Mouse (Mus musculus) hindbrain, embryonic 10.5 days (tissue): ENCODE data around the gene Rsu1. TPM values are rescaled to one million over a fixed set of nuclear protein-coding genes. Genes with fewer than 3 reads are reported as not detected.

Experiments
- DNase-seq: peaks from one replicate; pipeline ENCODE4 v3.0.0-alpha.2; 2017; ENCODE audit warnings: low spot score
- H3K27ac ChIP-seq: fragments of 300-500 bp; sonication (generic); 2 replicates; pipeline ENCODE4 v1.5.1; 2016; ENCODE audit warnings: mild to moderate bottlenecking, moderate library complexity
- H3K27me3 ChIP-seq: fragments of 300-500 bp; sonication (generic); 2 replicates; pipeline ENCODE4 v1.6.1; 2016; ENCODE audit warnings: mild to moderate bottlenecking; ENCODE audit not compliant: poor library complexity, insufficient read depth, severe bottlenecking
- H3K36me3 ChIP-seq: fragments of 300-500 bp; sonication (generic); 2 replicates; pipeline ENCODE4 v1.6.1; 2016; ENCODE audit warnings: mild to moderate bottlenecking, moderate library complexity
- H3K4me1 ChIP-seq: fragments of 300-500 bp; sonication (generic); replicated peaks from 2 replicates; pipeline ENCODE4 v1.6.1; 2016; ENCODE audit warnings: mild to moderate bottlenecking
- H3K4me3 ChIP-seq: fragments of 300-500 bp; sonication (generic); 2 replicates; pipeline ENCODE4 v1.5.1; 2016; ENCODE audit warnings: mild to moderate bottlenecking, moderate library complexity
- H3K9me3 ChIP-seq: fragments of 300-500 bp; sonication (generic); 2 replicates; pipeline ENCODE4 v1.6.1; 2016; ENCODE audit warnings: mild to moderate bottlenecking, moderate library complexity
- WGBS: fragments of 180-500 bp; shearing (Covaris S2); methylation state at CpG from one replicate; pipeline ENCODE4 v1.1.7; 2016; 5-methylcytosine and 5-hydroxymethylcytosine counted together
- polyA plus RNA-seq: library from polyadenylated mRNA; unstranded; fragments of >200 nt; fragmentation: Nextera tagmentation; extraction: Ambion mirVana; gene quantifications from 2 replicates; pipeline ENCODE4 v1.2.1, GENCODE M21; 2016

Gene Rsu1
- polyA plus RNA-seq, 1 experiment from 2014 or later, result 71.6 TPM

GRCm38 (mm10) chr2:13240711-13241110 lies 30.5 kb downstream of the Rsu1 start:
- 0 out of 2 replicates have a peak, but pooled peaks cover 5% of the 10 kb centered on the region for H3K4me1 ChIP-seq
- DNase-seq, result no peak
- H3K27me3 ChIP-seq, result no peaks in the 10 kb centered on the region
- no peaks in the 10 kb centered on the region for H3K9me3 ChIP-seq
- no peak overlapping the region for H3K27ac ChIP-seq
- H3K36me3 ChIP-seq, result no peaks in the 10 kb centered on the region
- WGBS, result 79% methylated on average over 9 of the region's 9 CpGs
- H3K4me3 ChIP-seq, result no peak overlapping the region

DNA sequence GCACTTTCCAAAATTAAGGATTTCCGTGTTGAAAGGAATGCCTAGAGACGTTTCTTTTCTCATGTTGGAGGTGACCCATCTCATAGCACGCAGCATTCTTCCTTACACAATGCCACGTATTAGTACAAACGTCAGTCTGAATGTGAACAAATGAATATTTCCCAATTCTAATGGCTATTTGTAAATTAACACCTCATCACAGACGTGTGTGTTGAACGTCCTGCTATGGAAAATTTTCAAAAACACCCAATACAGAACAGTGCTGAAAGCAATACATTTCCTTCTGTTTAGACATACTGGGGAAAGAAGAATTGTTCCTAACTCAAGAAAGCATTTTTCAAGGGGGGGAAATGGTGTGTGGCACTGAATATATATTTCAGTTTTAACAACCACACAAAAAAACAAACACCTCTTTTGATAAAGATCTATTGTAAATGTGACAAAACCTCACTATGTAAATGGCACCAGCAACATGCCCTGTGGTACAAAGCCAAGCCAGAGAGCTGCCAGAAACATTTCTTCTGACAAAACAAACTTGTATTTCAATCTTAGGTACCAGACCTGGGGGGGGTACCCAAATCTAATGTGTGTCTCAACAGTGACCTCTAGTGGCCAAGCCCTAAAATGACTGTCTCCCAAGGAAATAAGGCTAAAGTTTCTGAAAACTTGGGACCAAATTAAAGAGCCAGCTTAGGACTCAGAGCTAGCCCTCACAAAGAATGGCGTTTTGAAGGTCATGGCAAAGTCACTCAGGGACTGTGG lies 33.9 kb downstream of the Rsu1 start:
- no peak overlapping the region for H3K4me3 ChIP-seq
- 0 out of 2 replicates have a peak, but pooled peaks cover 8% of the 10 kb centered on the region for H3K4me1 ChIP-seq
- peak; percentile 19 for DNase-seq
- H3K36me3 ChIP-seq, result no peaks in the 10 kb centered on the region
- no peaks in the 10 kb centered on the region for H3K9me3 ChIP-seq
- no peak overlapping the region for H3K27ac ChIP-seq
- 73% methylated on average over 8 of the region's 8 CpGs for WGBS
- H3K27me3 ChIP-seq, result no peaks in the 10 kb centered on the region

DNA sequence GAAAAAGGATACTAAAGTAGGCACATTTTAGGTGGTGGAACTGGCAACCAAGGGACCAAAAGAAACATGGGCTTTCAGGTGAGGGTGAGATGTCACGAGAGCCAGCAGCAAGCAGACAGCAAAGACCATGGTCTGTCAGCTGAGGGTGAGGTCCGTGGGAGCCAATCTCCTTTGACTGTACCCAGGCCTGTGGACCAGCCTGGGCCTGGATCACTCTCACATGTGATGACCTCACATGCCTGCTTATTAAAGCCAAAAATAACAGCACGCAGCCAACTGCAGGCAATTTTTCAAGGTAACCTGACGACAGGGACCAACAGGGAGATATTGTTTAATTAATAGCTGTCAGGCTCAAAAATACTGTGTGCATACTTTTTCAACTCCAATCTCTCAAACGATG lies 35.5 kb downstream of the Rsu1 start:
- Histone ChIP-seq H3K4me1 (0 out of 2 replicates have a peak, but pooled peaks cover 8% of the 10 kb centered on the region), H3K4me3 (no peak overlapping the region), H3K9me3 (no peaks in the 10 kb centered on the region), H3K27me3 (no peaks in the 10 kb centered on the region), H3K36me3 (no peaks in the 10 kb centered on the region), H3K27ac (no peak overlapping the region)
- WGBS, result 81% methylated on average over 5 of the region's 5 CpGs
- DNase-seq, result no peak

- 0 out of 2 replicates have a peak, but pooled peaks cover 4% of the 10 kb centered on the region for H3K4me1 ChIP-seq
- WGBS, result 90% methylated on average over 10 of the region's 10 CpGs
- no peaks in the 10 kb centered on the region for H3K9me3 ChIP-seq
- no peaks in the 10 kb centered on the region for H3K27me3 ChIP-seq
- DNase-seq, result no peak
- no peak overlapping the region for H3K4me3 ChIP-seq
- no peak overlapping the region for H3K27ac ChIP-seq
- H3K36me3 ChIP-seq, result no peaks in the 10 kb centered on the region
These were observed 36.4 kb downstream of the Rsu1 start for GRCm38 (mm10) chr2:13234796-13235195.

DNA sequence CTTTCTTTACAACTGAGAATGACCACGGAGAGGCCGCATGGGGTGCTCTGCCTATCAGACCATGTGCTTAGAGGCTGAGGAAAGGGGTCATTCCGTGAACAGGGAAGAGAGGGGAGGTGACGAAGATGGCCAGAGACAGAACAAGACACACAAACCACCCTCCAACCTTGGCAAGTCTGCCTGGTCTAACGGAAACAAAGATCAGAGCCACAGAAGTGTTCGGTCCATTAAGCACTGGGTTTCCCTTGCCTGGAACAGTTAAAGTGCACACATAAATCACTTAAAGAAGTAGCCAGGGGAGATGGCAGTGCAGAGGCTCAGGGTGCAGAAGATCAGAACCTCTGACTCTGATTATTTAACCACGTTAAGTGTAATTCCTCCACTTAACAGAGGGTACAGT lies 37.3 kb downstream of the Rsu1 start:
- WGBS, result 55% methylated on average over 7 of the region's 7 CpGs
- DNase-seq, result no peak
- no peaks in the 10 kb centered on the region for H3K36me3 ChIP-seq
- H3K4me1 ChIP-seq, result 0 out of 2 replicates have a peak, but pooled peaks cover 4% of the 10 kb centered on the region
- no peak overlapping the region for H3K4me3 ChIP-seq
- no peaks in the 10 kb centered on the region for H3K27me3 ChIP-seq
- H3K9me3 ChIP-seq, result no peaks in the 10 kb centered on the region
- H3K27ac ChIP-seq, result no peak overlapping the region

- H3K27ac ChIP-seq, result no peak overlapping the region
- no peak overlapping the region for H3K4me3 ChIP-seq
- H3K36me3 ChIP-seq, result no peaks in the 10 kb centered on the region
These were observed 37.9 kb downstream of the Rsu1 start for GRCm38 (mm10) chr2:13233254-13233835.

GRCm38 (mm10) chr2:13232305-13232704 lies 38.9 kb downstream of the Rsu1 start:
- 0 out of 2 replicates have a peak, but pooled peaks cover 4% of the 10 kb centered on the region for H3K4me1 ChIP-seq
- no peak overlapping the region for H3K4me3 ChIP-seq
- no peaks in the 10 kb centered on the region for H3K36me3 ChIP-seq
- no peaks in the 10 kb centered on the region for H3K9me3 ChIP-seq
- H3K27me3 ChIP-seq, result no peaks in the 10 kb centered on the region
- H3K27ac ChIP-seq, result no peak overlapping the region
- 94% methylated on average over 6 of the region's 6 CpGs for WGBS
- DNase-seq, result no peak

More at GRCm38 (mm10) chr2:13233254-13233835, 37.9 kb downstream of the Rsu1 start:
- WGBS, result 85% methylated on average over 12 of the region's 12 CpGs
- H3K27me3 ChIP-seq, result no peaks in the 10 kb centered on the region
- H3K4me1 ChIP-seq, result 0 out of 2 replicates have a peak, but pooled peaks cover 4% of the 10 kb centered on the region
- no peaks in the 10 kb centered on the region for H3K9me3 ChIP-seq
- no peak for DNase-seq

GRCm38 (mm10) chr2:13229686-13230085 lies 41.5 kb downstream of the Rsu1 start:
- 95% methylated on average over 3 of the region's 3 CpGs for WGBS
- no peak overlapping the region for H3K27ac ChIP-seq
- no peak overlapping the region for H3K4me3 ChIP-seq
- H3K4me1 ChIP-seq, result 0 out of 2 replicates have a peak, but pooled peaks cover 4% of the 10 kb centered on the region
- H3K36me3 ChIP-seq, result no peaks in the 10 kb centered on the region
- H3K9me3 ChIP-seq, result no peaks in the 10 kb centered on the region
- DNase-seq, result no peak
- H3K27me3 ChIP-seq, result no peaks in the 10 kb centered on the region

DNA sequence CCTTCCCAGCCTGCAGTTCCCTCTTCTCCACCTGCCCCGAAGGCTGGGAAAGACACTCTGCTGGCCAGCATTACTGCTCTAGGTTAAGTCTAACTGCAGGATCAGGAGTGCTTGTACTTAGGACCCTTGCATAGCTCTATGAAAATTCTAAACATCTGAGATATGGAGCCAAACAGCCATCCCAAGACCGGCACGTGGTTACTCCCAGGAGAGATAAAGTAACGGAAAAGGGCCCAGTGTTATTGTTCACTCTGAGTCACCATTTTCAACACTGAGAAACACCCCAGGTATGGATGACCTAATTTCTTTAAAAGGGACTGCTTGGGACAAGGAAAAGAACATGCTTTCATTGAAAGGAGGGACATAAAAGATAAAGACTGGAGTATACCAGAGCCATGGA lies 45.2 kb downstream of the Rsu1 start:
- H3K4me1 ChIP-seq, result no peaks in the 10 kb centered on the region
- DNase-seq, result no peak
- no peaks in the 10 kb centered on the region for H3K27me3 ChIP-seq
- WGBS, result 90% methylated on average over 4 of the region's 4 CpGs
- H3K9me3 ChIP-seq, result no peaks in the 10 kb centered on the region
- H3K4me3 ChIP-seq, result no peak overlapping the region
- no peaks in the 10 kb centered on the region for H3K36me3 ChIP-seq
- no peak overlapping the region for H3K27ac ChIP-seq

GRCm38 (mm10) chr2:13224546-13224945 lies 46.7 kb downstream of the Rsu1 start:
- no peak overlapping the region for H3K27ac ChIP-seq
- H3K27me3 ChIP-seq, result no peaks in the 10 kb centered on the region
- H3K4me1 ChIP-seq, result no peaks in the 10 kb centered on the region
- no peaks in the 10 kb centered on the region for H3K9me3 ChIP-seq
- WGBS, result 90% methylated on average over 3 of the region's 3 CpGs
- no peak overlapping the region for H3K4me3 ChIP-seq
- no peak for DNase-seq
- no peaks in the 10 kb centered on the region for H3K36me3 ChIP-seq

DNA sequence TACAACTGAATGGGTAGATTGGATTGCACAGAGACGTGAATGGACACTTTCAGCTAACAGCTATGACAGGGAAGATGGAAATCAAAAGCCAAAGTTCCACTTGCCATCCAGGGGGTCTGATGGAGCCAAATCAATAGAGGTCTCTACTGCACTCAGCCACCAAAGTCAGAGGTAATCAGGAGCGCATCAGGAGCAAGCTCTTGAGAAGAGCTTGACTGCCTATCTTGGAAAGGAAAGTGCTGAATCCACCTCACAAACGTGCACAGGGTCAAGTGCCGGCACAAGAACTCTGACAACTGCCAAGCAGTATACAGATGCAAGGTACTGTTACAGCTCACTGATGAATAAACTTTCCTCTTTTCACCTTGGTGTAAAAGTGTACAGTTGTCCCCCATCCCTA lies 47.8 kb downstream of the Rsu1 start:
- no peaks in the 10 kb centered on the region for H3K9me3 ChIP-seq
- no peaks in the 10 kb centered on the region for H3K36me3 ChIP-seq
- no peaks in the 10 kb centered on the region for H3K4me1 ChIP-seq
- H3K27ac ChIP-seq, result no peak overlapping the region
- no peak overlapping the region for H3K4me3 ChIP-seq
- WGBS, result 90% methylated on average over 4 of the region's 4 CpGs
- H3K27me3 ChIP-seq, result no peaks in the 10 kb centered on the region
- DNase-seq, result no peak

GRCm38 (mm10) chr2:13220141-13220540 lies 51.1 kb downstream of the Rsu1 start:
- DNase-seq, result no peak
- H3K4me3 ChIP-seq, result no peak overlapping the region
- no peaks in the 10 kb centered on the region for H3K9me3 ChIP-seq
- H3K27me3 ChIP-seq, result no peaks in the 10 kb centered on the region
- H3K27ac ChIP-seq, result no peak overlapping the region
- 78% methylated on average over 2 of the region's 2 CpGs for WGBS
- no peaks in the 10 kb centered on the region for H3K4me1 ChIP-seq
- H3K36me3 ChIP-seq, result peaks cover 6% of the 10 kb centered on the region

GRCm38 (mm10) chr2:13218112-13218511 lies 53.1 kb downstream of the Rsu1 start:
- Histone ChIP-seq H3K36me3 (peaks cover 7% of the 10 kb centered on the region), H3K4me3 (no peak overlapping the region), H3K4me1 (no peaks in the 10 kb centered on the region), H3K9me3 (no peaks in the 10 kb centered on the region), H3K27me3 (no peaks in the 10 kb centered on the region), H3K27ac (no peak overlapping the region)
- 84% methylated on average over 6 of the region's 6 CpGs for WGBS
- DNase-seq, result no peak
